Mouse (Mus musculus) ES-E14 (cell line): ENCODE data around the gene Slc25a1. TPM values are rescaled to one million over a fixed set of nuclear protein-coding genes. Genes with fewer than 3 reads are reported as not detected.

Experiments used
- DNase-seq: peaks from one replicate; pipeline ENCODE4 v3.0.0-alpha.2; 2013; ENCODE audit warnings: low read depth, low spot score
- H3K27ac ChIP-seq: 2 replicates; pipeline ENCODE4 v1.5.1; 2012; ENCODE audit warnings: low read depth, mild to moderate bottlenecking, low read length, moderate library complexity, mixed read lengths; ENCODE audit not compliant: poor library complexity, insufficient read depth, severe bottlenecking
- H3K36me3 ChIP-seq: 2 replicates; pipeline ENCODE4 v1.6.1; 2012; ENCODE audit warnings: mild to moderate bottlenecking, low read length, moderate library complexity, mixed read lengths; ENCODE audit not compliant: control insufficient read depth, poor library complexity, insufficient read depth, severe bottlenecking
- H3K4me1 ChIP-seq, 2 experiments: fragments of 150-350 bp in 1 of 2; sonication (generic) in 1 of 2; 2 replicates each; pipeline ENCODE4 v1.6.1; 2012; ENCODE audit warnings: low read length in 2 of 2, mild to moderate bottlenecking in 1 of 2, mixed read lengths in 1 of 2; ENCODE audit not compliant: control insufficient read depth in 2 of 2, insufficient read depth in 2 of 2, poor library complexity in 1 of 2
- H3K4me3 ChIP-seq, 2 experiments: fragments of 150-350 bp in 1 of 2; sonication (generic) in 1 of 2; 2 replicates each; pipeline ENCODE4 v1.5.1; 2012; ENCODE audit warnings: low read length in 2 of 2, low read depth in 1 of 2, mild to moderate bottlenecking in 1 of 2, mixed read lengths in 1 of 2; ENCODE audit not compliant: insufficient read depth in 1 of 2, poor library complexity in 1 of 2, severe bottlenecking in 1 of 2
- H3K9ac ChIP-seq: 2 replicates; pipeline ENCODE4 v1.6.1; 2012; ENCODE audit warnings: low read depth, mild to moderate bottlenecking, low read length, mixed read lengths; ENCODE audit not compliant: poor library complexity, insufficient read depth, severe bottlenecking
- H3K9me3 ChIP-seq: fragments of 150-350 bp; sonication (generic); 2 replicates; pipeline ENCODE4 v1.6.1; 2012; ENCODE audit warnings: low read depth, mild to moderate bottlenecking, low read length; ENCODE audit not compliant: control insufficient read depth, insufficient read depth
- CHD2 ChIP-seq: IDR thresholded peaks from 2 replicates; pipeline ENCODE4 v1.6.1; 2014; ENCODE audit warnings: mild to moderate bottlenecking, low read depth, low read length, inconsistent platforms
- HCFC1 ChIP-seq: IDR thresholded peaks from 2 replicates; pipeline ENCODE4 v1.6.1; 2012; ENCODE audit warnings: low read length, inconsistent platforms, borderline replicate concordance; ENCODE audit not compliant: insufficient read depth
- MAFK ChIP-seq: IDR thresholded peaks from 2 replicates; pipeline ENCODE4 v1.6.1; 2014; ENCODE audit warnings: mild to moderate bottlenecking, low read depth, low read length, inconsistent platforms; ENCODE audit not compliant: insufficient read depth
- ZC3H11A ChIP-seq: IDR thresholded peaks from 2 replicates; pipeline ENCODE4 v1.6.1; 2012; ENCODE audit warnings: low read depth, mild to moderate bottlenecking, inconsistent platforms, low read length, borderline replicate concordance
- ZNF384 ChIP-seq: IDR thresholded peaks from 2 replicates; pipeline ENCODE4 v1.6.1; 2012; ENCODE audit warnings: low read depth, low read length, inconsistent platforms
- in situ Hi-C, 2 experiments: fragments of 600-800 bp; cut with MboI; formaldehyde crosslinking; loops; one replicate each; pipeline ENCODE4 v1.15.1; 2025; ENCODE audit warnings: low sequenced_read_pairs in 2 of 2, inconsistent platforms in 1 of 2; ENCODE audit not compliant: unreplicated experiment in 2 of 2
- total RNA-seq: library from RNA; depleted of rRNA; stranded (reverse); fragments of 300-350 nt; gene quantifications from 2 replicates; pipeline ENCODE4 v1.2.3, GENCODE M21; 2012

Slc25a1 gene
- total RNA-seq, 1 experiment: 97.9 TPM

- no peak for DNase-seq
- Histone ChIP-seq H3K36me3 (peaks cover 4% of the 10 kb centered on the region; the same call in 1 of the 2 replicates), H3K4me1 (peaks cover 0 to 2% of the 10 kb centered on the region in 2 experiments; a peak in 1 of 4 replicates), H3K4me3 (no peak overlapping the region), H3K9me3 (no peaks in the 10 kb centered on the region), H3K27ac (no peak overlapping the region), H3K9ac (no peak overlapping the region)
- TF ChIP-seq CHD2: no peak
- TF ChIP-seq HCFC1: no peak
- TF ChIP-seq ZC3H11A: no peak
- no peak for TF ChIP-seq MAFK
- TF ChIP-seq ZNF384: no peak
- in situ Hi-C loops: no loop called here
Observed at GRCm38 (mm10) chr16:17892606-17893005, 35.4 kb downstream of the Slc25a1 start.

GRCm38 (mm10) chr16:17891567-17891959, 36.5 kb downstream of the Slc25a1 start, which contains the start of gene Gm20518:
TSS of gene Gm20518 (minus strand) at chr16:17891671.
- Histone ChIP-seq H3K4me3 (peak within 1 kb of the TSS; percentile 94 to 99), H3K9me3 (no peaks in the 10 kb centered on the region), H3K9ac (peak within 1 kb of the TSS; percentile 96), H3K4me1 (peaks cover 0 to 2% of the 10 kb centered on the region in 2 experiments; a peak in 1 of 4 replicates), H3K36me3 (peaks cover 4% of the 10 kb centered on the region; the same call in 1 of the 2 replicates), H3K27ac (peak within 1 kb of the TSS; percentile 71)
- in situ Hi-C loops: no loop called here
- peak; percentile 99 for DNase-seq
- no peak for TF ChIP-seq CHD2
- no peak for TF ChIP-seq ZNF384
- TF ChIP-seq MAFK: no peak
- TF ChIP-seq HCFC1: no peak

GRCm38 (mm10) chr16:17890917-17891566, 37.0 kb downstream of the Slc25a1 start:
- DNase-seq: no peak
- peak overlapping the region; percentile 71 for H3K27ac ChIP-seq
- H3K9ac ChIP-seq: peak overlapping the region; percentile 96
- TF ChIP-seq MAFK: no peak
- no peak for TF ChIP-seq HCFC1
- no peak for TF ChIP-seq ZNF384
- no peak for TF ChIP-seq CHD2
- no peak for TF ChIP-seq ZC3H11A
- peaks cover 0 to 3% of the 10 kb centered on the region in 2 experiments; a peak in 1 of 4 replicates for H3K4me1 ChIP-seq
- in situ Hi-C loops: no loop called here
- no peaks in the 10 kb centered on the region for H3K9me3 ChIP-seq
- peaks cover 4% of the 10 kb centered on the region; the same call in 1 of the 2 replicates for H3K36me3 ChIP-seq
- H3K4me3 ChIP-seq: peak overlapping the region; percentile 94 to 99

- Histone ChIP-seq H3K4me1 (peaks cover 0 to 4% of the 10 kb centered on the region in 2 experiments; a peak in 1 of 4 replicates), H3K27ac (no peak overlapping the region), H3K4me3 (peak overlapping the region; percentile 94 to 99), H3K36me3 (peaks cover 4% of the 10 kb centered on the region; the same call in 1 of the 2 replicates), H3K9ac (peak overlapping the region; percentile 96), H3K9me3 (no peaks in the 10 kb centered on the region)
- no peak for DNase-seq
- TF ChIP-seq CHD2 (no peak), HCFC1 (no peak), ZC3H11A (no peak), ZNF384 (no peak)
- in situ Hi-C loops: no loop called here
Observed at GRCm38 (mm10) chr16:17890342-17890727, 37.7 kb downstream of the Slc25a1 start.
